Mouse (Mus musculus): Measurements from ENCODE around the gene 9130213A22Rik.

The 9130213A22Rik gene

GRCm38 (mm10) chr11:69106842-69107241 is 15.5 kb downstream of the 9130213A22Rik start:
- DNase-seq (ENCODE audit: low read depth, low spot score) = no peak

DNA sequence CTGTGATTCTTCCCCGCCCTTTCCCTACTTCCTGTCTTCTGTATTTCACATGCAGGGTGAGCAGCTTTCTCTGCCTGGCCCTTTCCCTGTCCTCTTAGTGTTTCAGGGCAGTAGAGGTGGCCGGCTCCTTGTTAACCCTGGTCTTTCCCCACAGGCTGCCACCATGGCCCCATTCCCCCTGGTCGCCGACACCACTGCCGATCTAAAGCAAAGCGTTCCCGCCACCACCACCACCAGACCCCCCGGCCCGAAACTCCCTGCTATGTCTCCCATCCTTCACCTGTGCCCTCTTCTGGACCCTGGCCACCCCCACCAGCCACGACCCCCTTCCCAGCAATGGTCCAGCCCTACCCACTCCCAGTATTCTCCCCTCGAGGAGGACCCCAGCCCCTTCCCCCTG is 16.1 kb downstream of the 9130213A22Rik start:
- DNase-seq (ENCODE audit: low read depth, low spot score) = no peak

DNA sequence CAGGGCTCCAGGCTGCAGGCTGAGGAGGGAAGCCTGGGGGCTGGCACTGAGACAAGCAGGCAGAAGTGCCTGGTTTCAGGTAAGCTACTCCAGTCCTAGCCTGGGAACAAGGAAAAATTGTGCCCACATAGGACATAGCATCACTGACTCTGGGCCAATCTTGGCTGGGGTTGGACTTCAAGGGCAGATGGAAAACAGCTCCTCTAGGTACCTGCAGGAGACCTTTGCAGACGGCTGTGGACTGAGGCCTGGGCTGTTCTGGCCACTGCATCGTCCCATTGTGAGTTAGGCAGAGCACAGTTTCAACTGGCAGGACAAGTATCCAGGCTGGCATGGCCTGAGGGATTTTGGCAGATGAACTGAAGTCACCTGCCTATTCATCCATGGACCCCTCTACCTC is 16.6 kb downstream of the 9130213A22Rik start:
- no peak for DNase-seq (ENCODE audit: low read depth, low spot score)

GRCm38 (mm10) chr11:69105227-69105626 is 17.2 kb downstream of the 9130213A22Rik start:
- DNase-seq (ENCODE audit: low read depth, low spot score) = no peak

DNA sequence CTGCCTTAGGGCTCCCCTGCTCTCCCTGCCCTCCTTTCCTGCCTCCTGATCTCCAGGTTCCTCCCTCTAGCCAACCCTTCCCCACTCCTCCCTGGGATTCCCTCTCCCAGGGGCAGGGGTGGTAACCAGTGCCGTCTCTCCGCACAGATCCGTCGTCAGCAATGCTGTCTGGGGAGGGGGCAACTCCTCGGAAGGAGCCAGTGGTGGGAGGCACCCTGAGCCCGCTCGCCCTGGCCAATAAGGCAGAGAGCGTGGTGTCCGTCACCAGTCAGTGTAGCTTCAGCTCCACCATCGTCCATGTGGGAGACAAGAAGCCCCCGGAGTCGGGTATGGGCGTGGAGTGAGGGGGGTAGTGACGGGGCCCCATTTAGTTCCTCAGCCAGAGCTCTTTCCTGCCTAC is 17.9 kb downstream of the 9130213A22Rik start:
- DNase-seq (ENCODE audit: low read depth, low spot score) = no peak

DNA sequence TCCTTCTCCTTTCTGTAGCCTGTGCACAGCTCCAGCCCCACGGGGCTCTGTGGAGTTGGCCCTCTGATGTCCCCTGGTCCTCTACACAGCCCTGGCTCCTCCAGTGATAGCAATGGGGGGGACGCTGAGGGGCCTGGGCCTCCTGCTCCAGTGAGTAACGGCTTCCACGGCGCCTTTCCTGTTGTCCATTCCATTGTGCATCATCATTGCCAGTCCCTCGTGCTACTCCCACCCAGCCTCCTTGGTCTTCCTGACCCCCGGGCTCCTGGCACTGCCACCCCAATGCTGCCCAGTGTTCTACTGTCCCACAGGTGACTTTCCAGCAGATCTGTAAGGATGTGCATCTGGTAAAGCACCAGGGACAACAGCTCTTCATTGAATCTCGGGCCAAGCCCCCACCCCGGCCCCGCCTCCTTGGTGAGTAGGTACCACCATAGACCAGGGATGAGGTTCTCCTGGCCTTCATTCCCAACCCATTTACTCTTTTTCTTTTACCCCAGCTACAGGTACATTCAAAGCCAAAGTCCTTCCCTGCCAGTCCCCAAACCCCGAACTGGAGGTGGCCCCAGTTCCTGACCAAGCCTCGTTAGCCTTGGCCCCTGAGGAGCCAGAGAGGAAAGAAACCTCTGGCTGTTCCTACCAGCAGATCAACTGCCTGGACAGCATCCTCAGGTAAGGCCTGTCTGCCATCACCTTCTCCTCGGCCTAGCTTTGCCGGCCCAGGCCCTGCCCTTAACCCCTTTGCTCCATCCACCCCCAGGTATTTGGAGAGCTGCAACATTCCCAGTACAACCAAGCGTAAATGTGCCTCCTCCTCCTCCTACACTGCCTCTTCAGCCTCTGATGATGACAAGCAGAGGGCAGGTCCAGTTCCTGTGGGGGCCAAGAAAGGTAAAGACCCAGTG is 18.6 kb downstream of the 9130213A22Rik start:
- no peak for DNase-seq (ENCODE audit: low read depth, low spot score)

DNA sequence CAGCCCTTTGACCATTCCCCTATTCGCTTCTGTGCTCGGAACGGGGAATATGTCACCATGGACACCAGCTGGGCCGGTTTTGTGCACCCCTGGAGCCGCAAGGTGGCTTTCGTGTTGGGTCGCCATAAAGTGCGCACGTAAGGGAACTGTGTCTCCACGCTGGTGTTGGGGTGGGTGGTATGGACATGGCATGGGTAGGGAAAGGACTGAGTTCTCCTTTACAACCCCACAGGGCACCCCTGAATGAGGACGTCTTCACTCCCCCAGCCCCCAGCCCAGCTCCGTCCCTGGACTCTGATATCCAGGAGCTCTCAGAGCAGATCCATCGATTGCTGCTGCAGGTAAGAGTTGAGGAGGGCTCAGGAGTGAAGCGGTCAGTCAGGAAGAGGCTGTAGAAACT is 19.3 kb downstream of the 9130213A22Rik start:
- no peak for DNase-seq (ENCODE audit: low read depth, low spot score)

DNA sequence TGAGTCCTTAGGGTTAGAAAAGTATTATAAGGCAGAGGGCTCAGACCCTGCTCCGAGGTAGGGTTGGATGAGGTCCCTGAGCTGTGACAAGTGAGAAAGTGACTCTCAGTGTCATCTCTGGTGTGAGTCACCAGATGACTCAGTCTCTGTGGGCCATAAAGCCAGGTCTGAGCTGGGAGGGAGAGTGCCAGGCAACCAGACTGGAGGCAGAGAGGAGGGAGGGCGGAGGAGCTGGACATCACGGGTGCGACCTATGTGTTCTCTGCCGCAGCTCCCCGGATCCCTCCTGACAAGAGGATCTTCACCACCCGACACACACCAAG is 20.0 kb downstream of the 9130213A22Rik start:
- DNase-seq (ENCODE audit: low read depth, low spot score) = no peak

DNA sequence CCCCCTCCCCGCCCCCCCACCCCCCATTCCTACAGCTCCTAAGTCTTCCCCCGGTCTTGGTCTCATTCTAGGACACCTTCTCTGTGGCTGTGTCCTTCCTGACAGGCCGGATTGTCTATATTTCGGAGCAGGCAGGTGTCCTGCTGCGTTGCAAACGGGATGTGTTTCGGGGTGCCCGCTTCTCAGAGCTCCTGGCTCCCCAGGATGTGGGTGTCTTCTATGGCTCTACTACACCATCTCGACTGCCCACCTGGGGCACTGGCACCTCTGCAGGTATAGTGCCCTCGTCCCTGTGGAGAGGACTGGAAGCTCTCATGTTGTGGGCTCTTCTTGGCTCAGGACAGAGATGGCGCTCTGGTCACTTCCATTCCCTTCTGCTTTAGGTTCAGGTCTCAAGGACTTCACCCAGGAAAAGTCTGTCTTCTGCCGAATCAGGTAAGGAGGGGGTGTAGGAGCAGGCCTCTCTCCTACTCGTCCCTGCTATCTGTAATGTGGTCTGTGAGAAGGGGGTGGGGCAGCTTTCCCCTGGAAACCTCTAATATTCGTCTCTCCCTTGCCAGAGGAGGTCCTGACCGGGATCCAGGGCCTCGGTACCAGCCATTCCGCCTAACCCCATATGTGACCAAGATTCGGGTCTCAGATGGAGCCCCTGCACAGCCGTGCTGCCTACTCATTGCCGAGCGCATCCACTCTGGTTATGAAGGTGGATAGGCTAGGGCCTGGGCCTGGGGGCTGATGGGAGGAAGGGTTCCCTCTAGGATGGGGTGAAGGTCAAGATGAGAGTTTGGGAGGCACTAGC is 20.6 kb downstream of the 9130213A22Rik start:
- no peak for DNase-seq (ENCODE audit: low read depth, low spot score)

DNA sequence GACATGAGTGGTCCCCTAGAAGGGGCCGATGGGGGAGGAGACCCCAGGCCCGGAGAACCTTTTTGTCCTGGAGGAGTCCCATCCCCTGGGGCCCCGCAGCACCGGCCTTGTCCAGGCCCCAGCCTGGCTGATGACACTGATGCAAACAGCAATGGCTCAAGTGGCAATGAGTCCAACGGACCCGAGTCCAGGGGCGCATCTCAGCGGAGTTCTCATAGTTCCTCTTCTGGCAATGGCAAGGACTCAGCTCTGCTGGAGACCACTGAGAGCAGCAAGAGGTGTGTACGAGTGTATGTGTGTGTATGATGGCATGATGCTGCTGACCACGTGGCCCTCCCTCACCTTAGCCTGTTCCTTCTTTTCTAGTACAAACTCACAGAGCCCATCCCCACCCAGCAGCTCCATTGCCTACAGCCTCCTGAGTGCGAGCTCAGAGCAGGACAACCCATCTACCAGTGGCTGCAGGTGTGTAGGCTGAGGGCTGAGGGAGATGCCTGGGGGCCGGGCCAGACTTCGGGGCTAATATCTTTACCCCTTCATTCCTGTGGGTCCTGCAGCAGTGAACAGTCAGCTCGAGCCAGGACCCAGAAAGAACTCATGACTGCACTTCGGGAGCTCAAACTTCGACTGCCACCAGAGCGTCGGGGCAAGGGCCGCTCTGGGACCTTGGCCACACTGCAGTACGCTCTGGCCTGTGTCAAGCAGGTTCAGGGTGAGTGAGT is 21.6 kb downstream of the 9130213A22Rik start:
- no peak for DNase-seq (ENCODE audit: low read depth, low spot score)

- DNase-seq (ENCODE audit: low read depth, low spot score) = peak; percentile 88
These were observed 22.5 kb downstream of the 9130213A22Rik start for GRCm38 (mm10) chr11:69099915-69100345.

DNA sequence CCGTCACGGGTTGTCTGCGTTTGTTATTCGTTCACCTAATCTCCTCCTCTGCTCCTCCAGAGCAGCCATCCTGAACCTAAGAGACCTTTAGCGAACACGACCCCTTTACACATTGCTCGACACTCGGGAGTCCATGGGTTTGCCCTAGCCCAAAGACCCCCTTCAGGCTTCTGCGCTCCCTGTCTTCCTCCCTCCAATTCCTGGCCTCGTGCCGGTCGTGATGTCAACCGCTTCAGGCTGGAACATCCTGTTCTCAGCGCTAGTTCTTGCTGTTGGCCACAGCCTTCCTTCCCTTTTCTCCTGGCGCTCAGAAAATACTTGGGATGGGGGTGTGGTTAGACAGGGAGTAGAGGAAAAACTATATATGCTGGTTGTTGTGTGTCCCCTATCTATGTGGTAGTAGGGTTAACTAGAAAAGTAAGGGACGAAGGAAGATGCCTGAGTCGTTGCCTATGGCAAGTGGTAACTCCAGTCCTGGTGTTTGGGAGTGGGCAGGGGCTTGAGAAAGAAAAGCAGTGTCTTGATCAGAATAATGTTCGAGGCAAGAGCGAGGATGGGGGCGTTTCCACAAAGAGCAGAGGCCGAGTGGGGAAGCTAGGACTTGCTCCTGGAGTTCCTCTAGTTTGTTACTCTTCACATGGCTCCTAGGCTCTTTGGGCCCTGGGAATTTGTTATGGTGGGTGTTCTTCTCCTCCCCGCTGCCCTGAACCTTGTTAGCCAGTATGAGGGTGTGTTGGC is 23.0 kb downstream of the 9130213A22Rik start:
- DNase-seq (ENCODE audit: low read depth, low spot score) = no peak

- peak; percentile 96 for DNase-seq (ENCODE audit: low read depth, low spot score)
These were observed 23.7 kb downstream of the 9130213A22Rik start for GRCm38 (mm10) chr11:69098762-69099091.

DNA sequence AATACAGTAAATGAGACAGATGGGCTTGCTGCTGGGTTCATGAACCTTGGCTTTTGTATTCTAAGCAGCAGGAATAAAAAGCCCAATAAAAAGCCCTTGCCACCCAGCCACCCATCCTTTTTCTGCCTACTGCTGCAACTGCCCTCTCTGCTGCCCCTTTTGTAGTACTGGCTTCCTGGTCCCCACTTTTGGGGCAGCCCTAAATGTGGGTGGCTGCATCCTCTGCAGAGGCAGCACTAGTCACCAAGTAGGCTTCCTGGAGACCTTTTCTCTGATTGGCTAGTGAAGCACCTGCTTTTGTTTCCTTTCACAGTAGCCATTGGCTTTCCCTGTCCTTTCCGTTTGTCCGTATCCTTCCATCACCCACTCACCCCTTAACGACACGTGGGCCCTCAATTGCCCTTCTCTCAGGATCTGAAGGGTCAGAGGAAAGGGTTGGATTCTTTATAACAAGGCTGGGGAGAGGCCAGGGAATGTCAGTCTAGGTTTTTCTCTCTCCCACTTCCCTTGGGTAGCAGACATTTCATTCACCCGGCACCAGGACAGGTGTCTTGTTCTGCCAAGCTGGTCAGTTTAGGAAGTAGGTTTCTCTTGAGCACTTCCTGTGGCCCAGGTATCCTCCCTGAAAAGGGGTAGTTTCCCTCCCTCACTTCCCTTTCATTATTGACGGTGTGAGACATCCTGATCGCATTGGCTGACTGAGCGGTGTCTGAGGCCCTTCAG is 24.2 kb downstream of the 9130213A22Rik start:
- no peak for DNase-seq (ENCODE audit: low read depth, low spot score)

- peak; percentile 92 for DNase-seq (ENCODE audit: low read depth, low spot score)
These were observed 25.1 kb downstream of the 9130213A22Rik start for GRCm38 (mm10) chr11:69096987-69097900.

- no peak for DNase-seq (ENCODE audit: low read depth, low spot score)
These were observed 25.9 kb downstream of the 9130213A22Rik start for GRCm38 (mm10) chr11:69096360-69096986.

GRCm38 (mm10) chr11:69095511-69096231 is 26.7 kb downstream of the 9130213A22Rik start:
- no peak for DNase-seq (ENCODE audit: low read depth, low spot score)

GRCm38 (mm10) chr11:69094697-69095429 is 27.5 kb downstream of the 9130213A22Rik start, which contains the start of gene Per1:
Gene Per1 (plus strand): TSS chr11:69095217.
- DNase-seq (ENCODE audit: low read depth, low spot score) = peak; percentile 100
